ENCODE assay signal across 8 mouse cellular contexts in genomic region chr3:79196708-79197437, GRCm38 (mm10).
DNase-seq lines count a peak whose midpoint lies in the region; ATAC-seq and TF ChIP-seq lines count a peak whose summit lies in the region.

No protein-coding gene starts in this region.

- 66% methylated on average over 6 of the region's 6 CpGs for WGBS in neural tube, embryonic 11.5 days
- WGBS in forebrain, embryonic 13.5 days: 66% methylated on average over 6 of the region's 6 CpGs
- WGBS in lung, adult 2 months: 42% methylated on average over 6 of the region's 6 CpGs

- no peak overlapping the region for H3K4me3 ChIP-seq in neural tube, embryonic 11.5 days (ENCODE audit: low read depth, low read length)
- H3K4me3 ChIP-seq in forebrain, embryonic 13.5 days: no peak overlapping the region
- H3K4me3 ChIP-seq in lung, adult 2 months (replicated peaks; ENCODE audit: extremely low read depth, low read depth, low read length): no peak overlapping the region

- peak; percentile 41 for DNase-seq in neural tube, embryonic 11.5 days (ENCODE audit: low spot score)
- no peak for DNase-seq in neural tube, embryonic 10.5 days (ENCODE audit: extremely low spot score, low spot score)
- no peak for DNase-seq in lung, adult 2 months

- no peaks in the 10 kb centered on the region for H3K9me3 ChIP-seq in neural tube, embryonic 11.5 days (ENCODE audit: control insufficient read depth, low read length)
- H3K9me3 ChIP-seq in forebrain, embryonic 13.5 days (replicated peaks): no peaks in the 10 kb centered on the region

- no peak overlapping the region for H3K9ac ChIP-seq in neural tube, embryonic 11.5 days (ENCODE audit: low read length)
- H3K9ac ChIP-seq in forebrain, embryonic 13.5 days: no peak overlapping the region

- no peaks in the 10 kb centered on the region for H3K27me3 ChIP-seq in neural tube, embryonic 11.5 days (ENCODE audit: control insufficient read depth, insufficient read depth, low read length)
- no peaks in the 10 kb centered on the region for H3K27me3 ChIP-seq in forebrain, embryonic 13.5 days

- no peak overlapping the region for H3K27ac ChIP-seq in neural tube, embryonic 11.5 days (ENCODE audit: low read depth, low read length)
- H3K27ac ChIP-seq in forebrain, embryonic 13.5 days: no peak overlapping the region

- 0 out of 2 replicates have a peak, but pooled peaks have one; percentile 54 for ATAC-seq in neural tube, embryonic 11.5 days (ENCODE audit: insufficient read depth, low FRiP score, low TSS enrichment)
- ATAC-seq in activated CD4-positive, CD25-positive, alpha-beta regulatory T cell, adult 4 months: peak; percentile 93
- ATAC-seq in forebrain, embryonic 13.5 days: peak; percentile 69
- ATAC-seq in inflammation-experienced regulatory T-cells, adult 6 months: peak; percentile 93
- peak; percentile 96 for ATAC-seq in neutrophil, adult 5-6 weeks (ENCODE audit: extremely low read depth, insufficient number of reproducible peaks, low FRiP score, poor library complexity, severe bottlenecking)
- ATAC-seq in erythroid progenitor cell, adult 5-6 weeks (replicated peaks; ENCODE audit: low FRiP score, poor library complexity, severe bottlenecking): no peak

- peak; percentile 74 for TF ChIP-seq CTCF in lung, adult 2 months (IDR thresholded peaks at IDR 0.05; ENCODE audit: insufficient read depth, low read length)

- no peak for TF ChIP-seq POLR2A in lung, adult 2 months (IDR thresholded peaks at IDR 0.05; ENCODE audit: borderline replicate concordance, extremely low read depth, low read depth, low read length)

- no peaks in the 10 kb centered on the region; the same call in 1 of the 2 replicates for H3K4me1 ChIP-seq in neural tube, embryonic 11.5 days (ENCODE audit: control insufficient read depth, insufficient read depth, low read length)
- peaks cover 17% of the 10 kb centered on the region for H3K4me1 ChIP-seq in forebrain, embryonic 13.5 days
- peaks cover 21% of the 10 kb centered on the region for H3K4me1 ChIP-seq in lung, adult 2 months (ENCODE audit: control insufficient read depth, insufficient read depth, low read length)

- H3K36me3 ChIP-seq in neural tube, embryonic 11.5 days (ENCODE audit: control insufficient read depth, insufficient read depth, low read length): no peaks in the 10 kb centered on the region
- H3K36me3 ChIP-seq in forebrain, embryonic 13.5 days (ENCODE audit: poor library complexity, severe bottlenecking): no peaks in the 10 kb centered on the region

- no peak overlapping the region for H3K4me2 ChIP-seq in neural tube, embryonic 11.5 days (ENCODE audit: low read depth)
- no peak overlapping the region for H3K4me2 ChIP-seq in forebrain, embryonic 13.5 days
